Mouse (Mus musculus) myocyte (in vitro differentiated cells): ENCODE data around the gene Slc12a8. TPM values are rescaled to one million over a fixed set of nuclear protein-coding genes. Genes with fewer than 3 reads are reported as not detected.

ENCODE experiments used
- H3K27me3 ChIP-seq: one replicate; pipeline ENCODE4 v1.6.1; 2011; ENCODE audit not compliant: control insufficient read depth, insufficient read depth, insufficient read length
- H3K36me3 ChIP-seq: one replicate; pipeline ENCODE4 v1.6.1; 2011; ENCODE audit not compliant: control insufficient read depth, insufficient read depth
- H3K4me2 ChIP-seq: one replicate; pipeline ENCODE4 v1.6.1; 2011; ENCODE audit warnings: low read depth, control low read depth
- H3K4me3 ChIP-seq: one replicate; pipeline ENCODE4 v1.5.1; 2011; ENCODE audit warnings: mild to moderate bottlenecking, control low read depth, moderate library complexity
- H3K79me2 ChIP-seq: one replicate; pipeline ENCODE4 v1.6.1; 2011; ENCODE audit not compliant: control insufficient read depth, insufficient read depth
- H3ac ChIP-seq: one replicate; pipeline ENCODE4 v1.6.1; 2011; ENCODE audit not compliant: control insufficient read depth, insufficient read length
- CEBPB ChIP-seq: IDR thresholded peaks from 2 replicates; pipeline ENCODE4 v1.6.1; 2011; ENCODE audit warnings: mild to moderate bottlenecking, moderate library complexity; ENCODE audit not compliant: poor library complexity, insufficient read depth, severe bottlenecking
- E2F4 ChIP-seq: IDR thresholded peaks from one replicate; pipeline ENCODE4 v1.6.1; 2011; ENCODE audit warnings: mild to moderate bottlenecking, control low read depth, moderate library complexity; ENCODE audit not compliant: insufficient read depth
- MAX ChIP-seq: IDR thresholded peaks from one replicate; pipeline ENCODE4 v1.6.1; 2011; ENCODE audit warnings: low read depth, mild to moderate bottlenecking, control low read depth
- MYOD1 ChIP-seq, 3 experiments: IDR thresholded peaks; one replicate each; pipeline ENCODE4 v1.6.1; 2011; ENCODE audit warnings: control low read depth in 2 of 3, low read depth in 2 of 3, mild to moderate bottlenecking in 2 of 3, moderate library complexity in 1 of 3; ENCODE audit not compliant: insufficient read length in 2 of 3, control insufficient read depth in 1 of 3
- MYOG ChIP-seq, 3 experiments: IDR thresholded peaks; one replicate each; pipeline ENCODE4 v1.6.1; 2011; ENCODE audit warnings: control low read depth in 2 of 3, low read depth in 2 of 3, mild to moderate bottlenecking in 2 of 3; ENCODE audit not compliant: insufficient read length in 2 of 3, control insufficient read depth in 1 of 3, insufficient read depth in 1 of 3
- POLR2A ChIP-seq: IDR thresholded peaks from one replicate; pipeline ENCODE4 v1.6.1; 2011; ENCODE audit warnings: low read depth, mild to moderate bottlenecking, control low read depth, moderate library complexity; ENCODE audit not compliant: insufficient read length
- POLR2AphosphoS2 ChIP-seq: IDR thresholded peaks from one replicate; pipeline ENCODE4 v1.6.1; 2011; ENCODE audit warnings: low read depth, control low read depth; ENCODE audit not compliant: insufficient read length
- REST ChIP-seq: IDR thresholded peaks from one replicate; pipeline ENCODE4 v1.6.1; 2011; ENCODE audit warnings: mild to moderate bottlenecking, control low read depth, moderate library complexity; ENCODE audit not compliant: insufficient read depth, insufficient read length
- SRF ChIP-seq: IDR thresholded peaks from one replicate; pipeline ENCODE4 v1.6.1; 2011; ENCODE audit warnings: low read depth; ENCODE audit not compliant: control insufficient read depth, insufficient read length
- TCF12 ChIP-seq: IDR thresholded peaks from one replicate; pipeline ENCODE4 v1.6.1; 2011; ENCODE audit warnings: mild to moderate bottlenecking, control low read depth; ENCODE audit not compliant: poor library complexity, insufficient read depth, severe bottlenecking
- TCF3 ChIP-seq: IDR thresholded peaks from one replicate; pipeline ENCODE4 v1.6.1; 2011; ENCODE audit warnings: low read depth, control low read depth; ENCODE audit not compliant: insufficient read length
- USF1 ChIP-seq: IDR thresholded peaks from one replicate; pipeline ENCODE4 v1.6.1; 2011; ENCODE audit warnings: low read depth, mild to moderate bottlenecking, control low read depth, moderate library complexity
- polyA plus RNA-seq: library from polyadenylated mRNA; unstranded; fragments of >200 nt; fragmentation: generic; extraction: Trizol; gene quantifications from one replicate; pipeline ENCODE4 v1.2.1, GENCODE M21; 2012; ENCODE audit warnings: missing spikeins

Slc12a8 gene
- polyA plus RNA-seq: 0.42 TPM

DNA sequence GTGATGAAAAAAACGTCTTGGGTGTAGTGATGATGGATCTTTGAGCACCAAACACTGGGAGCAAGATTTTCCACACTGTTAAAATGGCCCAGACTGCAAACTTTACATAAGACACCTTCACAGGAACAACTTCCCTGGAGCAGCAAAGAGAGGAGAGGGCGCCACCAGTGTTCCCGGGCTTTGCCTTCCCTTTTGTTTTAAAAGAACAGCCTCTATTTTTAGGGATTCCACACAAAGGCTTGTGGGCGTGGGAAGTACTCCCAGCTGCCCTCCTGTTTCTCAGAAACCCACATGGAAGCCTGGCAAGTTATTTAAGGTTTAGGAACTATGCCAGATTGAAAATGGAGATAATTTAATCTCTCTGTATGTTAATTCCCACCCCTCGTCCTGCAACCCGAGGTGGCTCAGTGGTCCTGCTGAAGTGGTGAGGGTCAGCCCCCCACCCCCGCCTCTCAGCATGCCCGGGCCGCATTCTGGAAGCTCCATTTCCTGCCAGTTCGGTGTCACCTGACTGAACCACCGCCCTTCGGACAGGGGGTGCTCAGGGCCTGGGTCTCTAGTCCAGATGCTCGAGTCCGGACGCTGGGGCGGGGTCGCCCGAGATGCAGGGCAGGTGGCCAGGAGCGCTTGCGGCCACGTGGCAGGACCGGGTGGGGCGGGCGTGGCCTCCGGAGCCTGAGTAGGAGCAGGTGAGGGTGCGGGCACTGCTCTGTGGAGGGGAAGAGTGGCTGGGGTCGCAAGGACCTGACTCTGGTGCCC is at the start of gene Slc12a8:
Gene Slc12a8 (plus strand): TSS at position 522 of the 759 bp plus-strand sequence.
- no peak for TF ChIP-seq POLR2A
- no peak for TF ChIP-seq SRF
- TF ChIP-seq MYOD1 (IDR thresholded peaks at IDR 0.05; ENCODE audit: control insufficient read depth in 1 of 3, insufficient read length in 2 of 3, low read depth in 2 of 3): peak; percentile 26 to 56 (median 37)
- peak; percentile 40 for TF ChIP-seq TCF12
- peak; percentile 35 for TF ChIP-seq E2F4
- TF ChIP-seq MYOG (IDR thresholded peaks at IDR 0.05; ENCODE audit: control insufficient read depth in 1 of 3, insufficient read depth in 1 of 3, insufficient read length in 2 of 3, low read depth in 2 of 3): peak in 2 of 3 experiments; percentile 51 to 71
- TF ChIP-seq POLR2AphosphoS2: no peak
- TF ChIP-seq USF1: no peak
- Histone ChIP-seq H3K4me3 (no peak within 1 kb of the TSS), H3K27me3 (no peaks in the 10 kb centered on the region), H3K79me2 (no peaks in the 10 kb centered on the region), H3K36me3 (no peaks in the 10 kb centered on the region), H3K4me2 (peak within 1 kb of the TSS; percentile 48), H3ac (no peak within 1 kb of the TSS)

DNA sequence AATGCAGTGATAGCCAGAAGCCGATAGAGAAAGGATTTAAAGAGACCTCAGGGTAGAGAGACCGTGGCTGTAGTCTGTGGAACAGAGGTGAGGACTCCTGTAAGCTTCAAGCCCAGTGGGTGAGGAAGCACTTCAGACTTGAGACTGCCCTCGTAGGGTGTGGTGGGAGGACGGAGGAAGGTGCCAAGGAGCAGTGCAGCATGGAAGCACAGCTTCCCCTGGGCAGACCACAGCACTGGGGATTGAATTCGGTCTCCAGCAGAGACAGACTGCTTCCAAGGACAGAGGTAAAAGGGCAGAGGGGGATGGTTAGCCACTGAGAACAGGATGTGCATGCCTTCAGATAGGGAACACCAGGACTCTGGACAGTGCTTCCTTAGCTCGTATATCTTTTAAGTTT is 49.7 kb upstream of the Slc12a8 start:
- no peak overlapping the region for H3ac ChIP-seq
- no peak for TF ChIP-seq CEBPB
- no peak for TF ChIP-seq TCF12
- TF ChIP-seq SRF: no peak
- no peak for TF ChIP-seq POLR2AphosphoS2
- no peak for TF ChIP-seq MYOG (IDR thresholded peaks at IDR 0.05; ENCODE audit: control insufficient read depth in 1 of 3, insufficient read depth in 1 of 3, insufficient read length in 2 of 3, low read depth in 2 of 3)
- TF ChIP-seq POLR2A: no peak
- TF ChIP-seq MYOD1 (IDR thresholded peaks at IDR 0.05; ENCODE audit: control insufficient read depth in 1 of 3, insufficient read length in 2 of 3, low read depth in 2 of 3): no peak
- no peak for TF ChIP-seq REST
- no peak for TF ChIP-seq TCF3
- TF ChIP-seq MAX: no peak
- TF ChIP-seq USF1: no peak
- TF ChIP-seq E2F4: no peak
- H3K79me2 ChIP-seq: peaks cover 9% of the 10 kb centered on the region
- H3K36me3 ChIP-seq: peaks cover 14% of the 10 kb centered on the region
- no peak overlapping the region for H3K4me2 ChIP-seq
- no peaks in the 10 kb centered on the region for H3K27me3 ChIP-seq
- no peak overlapping the region for H3K4me3 ChIP-seq

DNA sequence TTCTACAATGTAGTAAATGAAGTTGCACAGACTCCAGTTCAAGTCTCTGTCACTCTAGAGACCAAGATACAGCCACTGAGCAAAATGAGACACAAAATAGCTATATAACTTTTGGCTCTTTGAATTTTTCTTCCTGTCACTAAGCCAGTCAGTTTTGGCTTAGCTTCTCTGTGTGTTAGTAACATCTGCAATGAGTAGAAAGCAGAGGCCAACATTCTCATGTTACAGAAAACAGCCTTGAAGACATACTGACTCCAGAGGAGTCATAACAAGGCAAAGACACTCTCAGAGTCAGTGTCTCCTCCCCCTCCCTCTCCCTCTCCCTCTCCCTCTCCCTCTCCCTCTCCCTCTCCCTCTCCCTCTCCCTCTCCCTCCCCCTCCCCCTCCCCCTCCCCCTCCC is 47.2 kb upstream of the Slc12a8 start:
- no peak for TF ChIP-seq POLR2A
- no peak for TF ChIP-seq REST
- TF ChIP-seq CEBPB: no peak
- no peak for TF ChIP-seq TCF3
- TF ChIP-seq TCF12: no peak
- no peak for TF ChIP-seq MAX
- no peak for TF ChIP-seq SRF
- no peak for TF ChIP-seq POLR2AphosphoS2
- no peak for TF ChIP-seq E2F4
- TF ChIP-seq MYOD1 (IDR thresholded peaks at IDR 0.05; ENCODE audit: control insufficient read depth in 1 of 3, insufficient read length in 2 of 3, low read depth in 2 of 3): no peak
- TF ChIP-seq USF1: no peak
- TF ChIP-seq MYOG (IDR thresholded peaks at IDR 0.05; ENCODE audit: control insufficient read depth in 1 of 3, insufficient read depth in 1 of 3, insufficient read length in 2 of 3, low read depth in 2 of 3): no peak

DNA sequence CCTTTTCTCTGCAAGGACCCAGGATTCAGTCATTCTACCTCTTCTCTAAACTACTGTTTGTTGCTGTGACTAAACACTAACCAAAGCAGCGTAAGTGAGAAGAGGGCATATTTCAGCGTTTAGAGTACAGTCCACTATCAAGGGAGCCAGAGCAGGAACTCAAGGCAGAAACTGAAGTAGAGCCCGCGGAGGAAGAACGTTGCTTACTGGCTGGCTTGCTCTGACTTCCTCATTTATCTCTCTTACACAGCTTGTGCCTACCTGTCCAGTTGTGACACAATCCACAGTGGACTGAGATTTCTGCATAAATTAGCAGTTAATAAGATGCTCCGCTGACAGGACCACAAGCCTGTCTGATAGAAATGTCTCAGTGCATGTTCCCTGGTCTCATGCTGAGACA is 42.7 kb upstream of the Slc12a8 start:
- Histone ChIP-seq H3K4me3 (no peak overlapping the region), H3K4me2 (no peak overlapping the region), H3K36me3 (peaks cover 6% of the 10 kb centered on the region), H3K79me2 (no peaks in the 10 kb centered on the region), H3ac (no peak overlapping the region), H3K27me3 (no peaks in the 10 kb centered on the region)
- no peak for TF ChIP-seq MAX
- TF ChIP-seq USF1: no peak
- no peak for TF ChIP-seq POLR2AphosphoS2
- TF ChIP-seq MYOD1 (IDR thresholded peaks at IDR 0.05; ENCODE audit: control insufficient read depth in 1 of 3, insufficient read length in 2 of 3, low read depth in 2 of 3): no peak
- TF ChIP-seq TCF3: no peak
- TF ChIP-seq CEBPB: no peak
- TF ChIP-seq MYOG (IDR thresholded peaks at IDR 0.05; ENCODE audit: control insufficient read depth in 1 of 3, insufficient read depth in 1 of 3, insufficient read length in 2 of 3, low read depth in 2 of 3): no peak
- no peak for TF ChIP-seq REST
- no peak for TF ChIP-seq SRF
- no peak for TF ChIP-seq E2F4
- no peak for TF ChIP-seq TCF12
- no peak for TF ChIP-seq POLR2A

More for the DNA sequence above, 47.2 kb upstream of the Slc12a8 start:
- Histone ChIP-seq H3K36me3 (peaks cover 10% of the 10 kb centered on the region), H3K79me2 (no peaks in the 10 kb centered on the region), H3K4me2 (no peak overlapping the region), H3K27me3 (no peaks in the 10 kb centered on the region), H3ac (no peak overlapping the region), H3K4me3 (no peak overlapping the region)
